Mouse (Mus musculus): Measurements from ENCODE around the gene Mlxipl. TPM values are rescaled to one million over a fixed set of nuclear protein-coding genes. Genes with fewer than 3 reads are reported as not detected.
A peak's percentile ranks its signal among the peaks of the same experiment; 100 is the strongest.

Mlxipl gene
- polyA plus RNA-seq, 2 experiments, result 6.6 to 18.5 TPM

- peaks cover 12 to 15% of the 10 kb centered on the region in 2 experiments for H3K4me1 ChIP-seq (replicated peaks; ENCODE audit: control insufficient read depth in 2 of 2, insufficient read depth in 2 of 2, low read length in 1 of 2)
- 33% methylated on average over 3 of the region's 3 CpGs for WGBS (ENCODE audit: insufficient replicate concordance)
- peak overlapping the region; percentile 69; the same call in 1 of the 2 replicates for H3K27ac ChIP-seq
- peak overlapping the region; percentile 80 for H3K4me2 ChIP-seq (ENCODE audit: low read depth)
- H3K36me3 ChIP-seq (replicated peaks; ENCODE audit: control insufficient read depth, insufficient read depth, low read depth), result peaks cover 25% of the 10 kb centered on the region
- H3K9me3 ChIP-seq (ENCODE audit: control insufficient read depth, low read length), result no peaks in the 10 kb centered on the region
- 0 out of 2 replicates have a peak overlapping the region, but pooled peaks have one; percentile 34 for H3K9ac ChIP-seq (replicated peaks)
- no peaks in the 10 kb centered on the region for H3K27me3 ChIP-seq (ENCODE audit: control insufficient read depth, insufficient read depth, low read length)
- H3K4me3 ChIP-seq (ENCODE audit: insufficient read depth in 1 of 2, low read depth in 2 of 2, low read length in 2 of 2), result no peak overlapping the region
- ATAC-seq (ENCODE audit: insufficient read depth) (no peak), DNase-seq (ENCODE audit: low read depth in 3 of 3, low spot score in 3 of 3) (peak; percentile 51 to 58 (median 54))
- peak; percentile 70 for TF ChIP-seq CTCF (IDR thresholded peaks at IDR 0.05; ENCODE audit: low read depth)
- no peak for TF ChIP-seq EP300 (IDR thresholded peaks at IDR 0.05; ENCODE audit: low read depth)
These were observed 95.9 kb downstream of the Mlxipl start for GRCm38 (mm10) chr5:135185596-135185995.

GRCm38 (mm10) chr5:135186231-135186620 is 96.5 kb downstream of the Mlxipl start:
- peak overlapping the region; percentile 80 for H3K4me2 ChIP-seq (ENCODE audit: low read depth)
- peak overlapping the region; percentile 61 for H3K9ac ChIP-seq (replicated peaks)
- H3K4me3 ChIP-seq (ENCODE audit: insufficient read depth in 1 of 2, low read depth in 2 of 2, low read length in 2 of 2), result peak overlapping the region; percentile 87 to 89
- ATAC-seq (ENCODE audit: insufficient read depth), result no peak
- H3K9me3 ChIP-seq (ENCODE audit: control insufficient read depth, low read length), result no peaks in the 10 kb centered on the region
- TF ChIP-seq EP300 (IDR thresholded peaks at IDR 0.05; ENCODE audit: low read depth) (no peak), CTCF (IDR thresholded peaks at IDR 0.05; ENCODE audit: low read depth) (no peak)
- H3K27me3 ChIP-seq (ENCODE audit: control insufficient read depth, insufficient read depth, low read length), result no peaks in the 10 kb centered on the region
- peak overlapping the region; percentile 69 for H3K27ac ChIP-seq
- H3K4me1 ChIP-seq (replicated peaks; ENCODE audit: control insufficient read depth in 2 of 2, insufficient read depth in 2 of 2, low read length in 1 of 2), result peaks cover 12 to 15% of the 10 kb centered on the region in 2 experiments
- DNase-seq (ENCODE audit: low read depth in 3 of 3, low spot score in 3 of 3), result no peak
- WGBS (ENCODE audit: insufficient replicate concordance), result 18% methylated on average over 10 of the region's 10 CpGs
- peaks cover 24% of the 10 kb centered on the region for H3K36me3 ChIP-seq (replicated peaks; ENCODE audit: control insufficient read depth, insufficient read depth, low read depth)

- Histone ChIP-seq H3K4me1 (replicated peaks; ENCODE audit: control insufficient read depth in 2 of 2, insufficient read depth in 2 of 2, low read length in 1 of 2) (peaks cover 12 to 15% of the 10 kb centered on the region in 2 experiments), H3K9me3 (ENCODE audit: control insufficient read depth, low read length) (no peaks in the 10 kb centered on the region), H3K36me3 (replicated peaks; ENCODE audit: control insufficient read depth, insufficient read depth, low read depth) (peaks cover 26% of the 10 kb centered on the region), H3K4me3 (ENCODE audit: insufficient read depth in 1 of 2, low read depth in 2 of 2, low read length in 2 of 2) (peak within 1 kb of the TSS; percentile 87 to 89), H3K27me3 (ENCODE audit: control insufficient read depth, insufficient read depth, low read length) (no peaks in the 10 kb centered on the region), H3K27ac (peak within 1 kb of the TSS; percentile 87), H3K4me2 (ENCODE audit: low read depth) (peak within 1 kb of the TSS; percentile 80), H3K9ac (replicated peaks) (peak within 1 kb of the TSS; percentile 86)
- TF ChIP-seq EP300 (IDR thresholded peaks at IDR 0.05; ENCODE audit: low read depth), result no peak
- no peak for TF ChIP-seq CTCF (IDR thresholded peaks at IDR 0.05; ENCODE audit: low read depth)
- under 1% methylated on average over 55 of the region's 57 CpGs for WGBS (ENCODE audit: insufficient replicate concordance)
- DNase-seq (ENCODE audit: low read depth in 3 of 3, low spot score in 3 of 3) (peak; percentile 95), ATAC-seq (ENCODE audit: insufficient read depth) (peak; percentile 95)
These were observed 97.1 kb downstream of the Mlxipl start, which contains the start of gene Baz1b for GRCm38 (mm10) chr5:135186621-135187348. TSS of gene Baz1b (plus strand) at chr5:135187264.

GRCm38 (mm10) chr5:135187349-135188213 is 97.9 kb downstream of the Mlxipl start:
- peaks cover 28% of the 10 kb centered on the region for H3K36me3 ChIP-seq (replicated peaks; ENCODE audit: control insufficient read depth, insufficient read depth, low read depth)
- H3K4me3 ChIP-seq (ENCODE audit: insufficient read depth in 1 of 2, low read depth in 2 of 2, low read length in 2 of 2), result peak overlapping the region; percentile 80 to 89
- ATAC-seq (ENCODE audit: insufficient read depth) (peak; percentile 73), DNase-seq (ENCODE audit: low read depth in 3 of 3, low spot score in 3 of 3) (peak in 2 of 3 experiments; percentile 50 to 57)
- H3K4me1 ChIP-seq (replicated peaks; ENCODE audit: control insufficient read depth in 2 of 2, insufficient read depth in 2 of 2, low read length in 1 of 2), result peaks cover 12 to 15% of the 10 kb centered on the region in 2 experiments
- peak overlapping the region; percentile 87 for H3K27ac ChIP-seq
- H3K4me2 ChIP-seq (ENCODE audit: low read depth), result peak overlapping the region; percentile 75
- H3K9me3 ChIP-seq (ENCODE audit: control insufficient read depth, low read length), result no peaks in the 10 kb centered on the region
- WGBS (ENCODE audit: insufficient replicate concordance), result under 1% methylated on average over 99 of the region's 102 CpGs
- no peaks in the 10 kb centered on the region for H3K27me3 ChIP-seq (ENCODE audit: control insufficient read depth, insufficient read depth, low read length)
- peak overlapping the region; percentile 86 for H3K9ac ChIP-seq (replicated peaks)
- no peak for TF ChIP-seq CTCF (IDR thresholded peaks at IDR 0.05; ENCODE audit: low read depth)
- no peak for TF ChIP-seq EP300 (IDR thresholded peaks at IDR 0.05; ENCODE audit: low read depth)

Other genes starting within 250 kb of the Mlxipl start
- gene Tmem270, start 183.2 kb upstream of the Mlxipl start, polyA plus RNA-seq (2012; rRNA removed), result 0.04 TPM in 1 of 2 replicates, not detected in the other
- gene Tmem270, start 183.2 kb upstream of the Mlxipl start, polyA plus RNA-seq (2014; fragmentation: Nextera tagmentation; extraction: Ambion mirVana), result not detected in 2 replicates
- gene Cldn13, start 174.4 kb upstream of the Mlxipl start, polyA plus RNA-seq (2012; rRNA removed), result 148 and 152 TPM in 2 replicates
- 288 and 296 TPM in 2 replicates for gene Cldn13, start 174.4 kb upstream of the Mlxipl start, polyA plus RNA-seq (2014; fragmentation: Nextera tagmentation; extraction: Ambion mirVana)
- 7.1 and 7.9 TPM in 2 replicates for gene Mettl27, start 157.5 kb upstream of the Mlxipl start, polyA plus RNA-seq (2012; rRNA removed)
- gene Mettl27, start 157.5 kb upstream of the Mlxipl start, polyA plus RNA-seq (2014; fragmentation: Nextera tagmentation; extraction: Ambion mirVana), result 14.4 and 16.3 TPM in 2 replicates
- 0.35 and 0.39 TPM in 2 replicates for gene Cldn4, start 143.0 kb upstream of the Mlxipl start, polyA plus RNA-seq (2012; rRNA removed)
- 0.29 TPM in 2 replicates for gene Cldn4, start 143.0 kb upstream of the Mlxipl start, polyA plus RNA-seq (2014; fragmentation: Nextera tagmentation; extraction: Ambion mirVana)
- gene Cldn3, start 103.7 kb upstream of the Mlxipl start, polyA plus RNA-seq (2012; rRNA removed), result 0.47 and 0.73 TPM in 2 replicates
- gene Cldn3, start 103.7 kb upstream of the Mlxipl start, polyA plus RNA-seq (2014; fragmentation: Nextera tagmentation; extraction: Ambion mirVana), result 0.43 and 0.47 TPM in 2 replicates
- gene Abhd11, start 80.7 kb upstream of the Mlxipl start, polyA plus RNA-seq (2012; rRNA removed), result 27.0 and 27.9 TPM in 2 replicates
- 23.1 and 25.1 TPM in 2 replicates for gene Abhd11, start 80.7 kb upstream of the Mlxipl start, polyA plus RNA-seq (2014; fragmentation: Nextera tagmentation; extraction: Ambion mirVana)
- 2.0 and 2.3 TPM in 2 replicates for gene Stx1a, start 66.4 kb upstream of the Mlxipl start, polyA plus RNA-seq (2012; rRNA removed)
- 0.72 and 0.73 TPM in 2 replicates for gene Stx1a, start 66.4 kb upstream of the Mlxipl start, polyA plus RNA-seq (2014; fragmentation: Nextera tagmentation; extraction: Ambion mirVana)
- 9.5 and 12.1 TPM in 2 replicates for gene Dnajc30, start 25.7 kb upstream of the Mlxipl start, polyA plus RNA-seq (2012; rRNA removed)
- gene Dnajc30, start 25.7 kb upstream of the Mlxipl start, polyA plus RNA-seq (2014; fragmentation: Nextera tagmentation; extraction: Ambion mirVana), result 13.3 and 14.2 TPM in 2 replicates
- 36.7 and 43.3 TPM in 2 replicates for gene Bud23, start 24.9 kb upstream of the Mlxipl start, polyA plus RNA-seq (2012; rRNA removed)
- gene Bud23, start 24.9 kb upstream of the Mlxipl start, polyA plus RNA-seq (2014; fragmentation: Nextera tagmentation; extraction: Ambion mirVana), result 46.0 and 50.1 TPM in 2 replicates
- gene Vps37d, start 11.6 kb upstream of the Mlxipl start, polyA plus RNA-seq (2012; rRNA removed), result 0.29 and 0.30 TPM in 2 replicates
- gene Vps37d, start 11.6 kb upstream of the Mlxipl start, polyA plus RNA-seq (2014; fragmentation: Nextera tagmentation; extraction: Ambion mirVana), result 0.06 and 0.10 TPM in 2 replicates
- gene Tbl2, start 59.8 kb downstream of the Mlxipl start, polyA plus RNA-seq (2012; rRNA removed), result 4.4 and 5.5 TPM in 2 replicates
- 9.8 and 10.2 TPM in 2 replicates for gene Tbl2, start 59.8 kb downstream of the Mlxipl start, polyA plus RNA-seq (2014; fragmentation: Nextera tagmentation; extraction: Ambion mirVana)
- 9.7 and 10.0 TPM in 2 replicates for gene Bcl7b, start 78.4 kb downstream of the Mlxipl start, polyA plus RNA-seq (2012; rRNA removed)
- gene Bcl7b, start 78.4 kb downstream of the Mlxipl start, polyA plus RNA-seq (2014; fragmentation: Nextera tagmentation; extraction: Ambion mirVana), result 25.6 and 26.7 TPM in 2 replicates
- 14.3 and 20.7 TPM in 2 replicates for gene Baz1b, start 97.4 kb downstream of the Mlxipl start, polyA plus RNA-seq (2012; rRNA removed)
- gene Baz1b, start 97.4 kb downstream of the Mlxipl start, polyA plus RNA-seq (2014; fragmentation: Nextera tagmentation; extraction: Ambion mirVana), result 18.2 and 22.3 TPM in 2 replicates
- 0.19 and 0.24 TPM in 2 replicates for gene Fzd9, start 161.3 kb downstream of the Mlxipl start, polyA plus RNA-seq (2012; rRNA removed)
- 0.25 TPM in 1 of 2 replicates, not detected in the other for gene Fzd9, start 161.3 kb downstream of the Mlxipl start, polyA plus RNA-seq (2014; fragmentation: Nextera tagmentation; extraction: Ambion mirVana)